Mouse (Mus musculus) right cerebral cortex, postnatal 25 days (tissue): ENCODE measurements around the gene Gm1043.

Experiments
- DNase-seq: peaks from one replicate; pipeline ENCODE4 v3.0.0; 2022

The Gm1043 gene

GRCm38 (mm10) chr5:37212938-37213708, 128.0 kb downstream of the Gm1043 start:
- DNase-seq, result no peak

DNA sequence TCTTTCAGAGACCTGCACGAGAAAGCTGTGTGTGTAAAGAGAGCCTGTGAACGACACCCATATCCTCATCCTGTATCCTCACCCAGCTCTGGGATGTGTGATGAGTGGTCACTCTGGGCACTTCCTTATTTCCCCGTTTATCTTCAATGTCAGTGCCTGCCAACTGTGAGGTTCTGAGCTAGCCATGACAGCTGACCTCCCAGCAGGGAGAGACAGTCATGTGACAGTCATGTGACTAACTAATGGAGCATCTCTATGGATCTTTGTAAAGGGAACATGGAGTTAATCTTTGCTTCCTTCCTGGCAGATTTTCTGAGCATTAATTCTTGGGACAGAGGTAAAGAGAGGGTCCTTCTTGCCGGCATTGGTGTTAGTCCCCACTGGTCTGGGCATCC, 128.5 kb downstream of the Gm1043 start:
- DNase-seq, result no peak

GRCm38 (mm10) chr5:37214614-37215013, 129.4 kb downstream of the Gm1043 start:
- no peak for DNase-seq

DNA sequence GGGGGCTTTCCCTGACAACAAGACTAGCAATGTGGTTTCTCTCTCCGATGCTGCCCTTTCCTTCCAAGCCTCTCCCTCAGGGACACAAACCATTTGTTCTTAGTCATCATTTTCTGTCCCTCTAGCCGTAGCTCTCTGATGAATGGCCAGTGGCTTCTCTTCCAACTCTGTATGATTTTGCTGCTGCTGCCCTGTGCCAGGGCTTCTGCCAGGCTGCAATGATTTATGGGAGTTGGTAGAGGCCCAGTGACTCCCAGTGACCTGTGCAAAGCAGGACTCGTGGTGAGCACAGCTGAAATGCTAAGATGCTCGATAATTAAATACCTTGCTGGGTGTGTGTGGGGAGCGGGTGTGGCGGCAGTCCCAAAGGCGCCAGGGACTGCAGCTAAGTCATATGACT, 130.1 kb downstream of the Gm1043 start:
- no peak for DNase-seq

DNA sequence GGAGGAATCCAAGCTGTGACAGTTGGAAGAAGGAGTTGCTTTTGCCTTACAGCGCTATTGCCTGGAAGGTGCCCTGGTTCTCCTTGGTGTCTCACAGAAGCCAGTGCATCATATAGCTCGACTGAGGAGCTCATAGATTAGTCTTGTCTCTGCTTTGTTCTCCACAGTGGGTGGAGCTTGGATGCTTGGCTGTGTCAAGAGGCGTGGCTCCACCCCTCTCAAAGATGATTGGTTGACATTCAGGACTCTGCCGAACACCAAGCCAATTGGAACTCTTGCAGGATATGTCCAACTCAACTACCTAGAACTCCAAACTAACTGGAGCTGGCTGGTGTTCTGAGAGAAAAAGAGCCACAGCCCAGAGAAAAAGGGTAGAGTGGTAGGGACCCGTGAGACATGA, 134.4 kb downstream of the Gm1043 start:
- no peak for DNase-seq

- DNase-seq, result peak; percentile 31
Observed at GRCm38 (mm10) chr5:37220575-37220974, 135.4 kb downstream of the Gm1043 start.

GRCm38 (mm10) chr5:37221563-37221962, 136.4 kb downstream of the Gm1043 start:
- no peak for DNase-seq

DNA sequence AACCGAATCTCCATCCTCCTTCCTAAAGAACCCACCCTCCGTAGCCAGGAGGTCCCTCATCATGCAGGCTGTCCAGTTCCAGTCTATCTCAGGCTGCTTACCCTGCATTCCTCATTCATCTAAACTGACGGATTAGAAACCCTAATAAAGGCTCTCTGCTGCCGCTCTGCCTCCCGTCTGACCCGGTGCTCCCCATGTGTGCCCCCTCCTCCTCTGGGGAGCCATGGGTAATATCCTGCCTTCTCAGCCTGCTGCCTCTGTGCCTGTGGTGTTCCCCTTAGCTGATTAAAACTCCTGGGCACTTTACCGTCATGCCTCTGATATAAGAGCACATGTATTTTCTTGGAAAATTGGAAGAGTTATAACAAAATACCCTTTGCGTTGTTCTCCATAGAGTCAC, 137.1 kb downstream of the Gm1043 start:
- DNase-seq, result no peak

GRCm38 (mm10) chr5:37225708-37226107, 140.5 kb downstream of the Gm1043 start:
- no peak for DNase-seq

DNA sequence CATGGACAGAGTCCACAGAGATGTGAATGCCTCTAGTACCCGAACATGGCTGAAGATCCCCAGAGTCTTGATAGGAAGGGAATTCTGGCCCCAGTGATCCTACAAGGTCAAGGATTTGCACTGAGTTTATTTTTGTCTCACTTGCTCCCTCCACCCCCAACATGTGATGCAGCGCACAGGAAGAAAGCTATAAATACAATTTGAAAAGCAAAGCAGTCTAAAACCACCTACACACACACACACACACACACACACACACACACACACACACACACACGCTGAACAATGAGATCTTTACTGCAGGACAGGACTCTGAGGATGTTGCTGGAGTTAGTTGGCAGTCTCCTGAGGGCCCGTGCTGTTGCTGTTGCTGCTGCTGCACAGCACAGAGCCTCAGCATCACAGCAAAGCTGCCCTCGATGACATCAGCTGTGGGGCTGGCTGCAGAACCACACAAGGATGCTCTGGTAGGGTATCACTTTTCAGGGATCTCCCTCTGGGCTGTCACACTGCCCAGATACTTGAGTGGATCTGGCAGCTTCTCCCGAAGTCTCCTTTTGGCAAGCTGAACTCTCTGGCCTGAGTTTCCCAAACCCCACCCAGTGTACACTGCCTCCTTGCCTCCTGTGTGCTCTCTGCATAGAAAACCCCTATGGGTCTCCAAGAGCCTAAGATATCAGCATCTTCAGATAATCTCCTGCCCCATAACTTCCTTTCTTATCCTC, 142.9 kb downstream of the Gm1043 start:
- no peak for DNase-seq

- no peak for DNase-seq
Observed at GRCm38 (mm10) chr5:37228894-37229293, 143.7 kb downstream of the Gm1043 start.

DNA sequence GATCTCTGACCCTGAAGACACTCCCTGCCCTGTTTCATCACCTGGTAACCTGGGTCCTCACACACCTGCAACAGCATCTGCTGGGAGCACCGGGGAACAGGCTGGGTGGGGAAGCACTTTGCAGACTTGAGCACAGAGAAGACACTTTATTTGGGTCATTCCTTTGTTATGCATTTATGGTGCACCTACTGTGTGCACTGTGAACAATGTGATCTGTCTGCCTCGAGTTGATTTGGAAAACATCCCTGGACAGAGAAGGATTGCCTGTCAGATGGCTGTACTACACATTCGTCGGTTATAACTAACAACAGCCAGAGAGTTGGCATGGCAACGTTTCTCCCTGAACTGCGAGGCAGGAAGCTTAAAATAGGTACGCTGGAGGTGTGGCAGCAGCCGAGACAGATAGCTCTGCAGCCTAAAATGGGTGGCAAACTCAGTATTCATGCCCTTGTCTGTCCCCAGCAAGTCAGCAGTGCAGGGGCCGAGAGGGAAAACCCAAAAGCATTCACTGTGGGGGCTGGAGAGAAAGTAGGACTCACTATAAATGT, 147.9 kb downstream of the Gm1043 start:
- peak; percentile 72 for DNase-seq

- DNase-seq, result peak; percentile 42
Observed at GRCm38 (mm10) chr5:37238654-37239053, 153.5 kb downstream of the Gm1043 start.

DNA sequence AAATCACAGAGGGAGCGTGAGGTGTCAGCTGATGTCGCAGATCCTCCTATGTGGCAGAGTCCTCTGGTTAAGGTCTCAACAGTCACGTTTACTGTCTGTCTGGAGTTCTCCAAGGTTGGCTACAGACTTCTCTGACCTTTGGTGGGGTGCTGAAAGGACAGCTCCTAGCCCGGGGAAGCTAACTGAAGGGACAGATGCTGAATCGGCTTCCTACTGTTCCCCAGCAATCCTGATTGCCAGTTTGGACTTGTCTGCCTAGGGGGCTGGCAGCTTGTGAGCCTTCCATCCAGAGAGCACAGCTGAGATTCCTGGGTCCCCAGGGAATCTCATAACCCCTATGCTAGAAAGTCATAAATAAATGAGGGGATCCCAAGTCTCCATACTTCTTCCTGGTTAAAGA, 155.4 kb downstream of the Gm1043 start:
- no peak for DNase-seq

DNA sequence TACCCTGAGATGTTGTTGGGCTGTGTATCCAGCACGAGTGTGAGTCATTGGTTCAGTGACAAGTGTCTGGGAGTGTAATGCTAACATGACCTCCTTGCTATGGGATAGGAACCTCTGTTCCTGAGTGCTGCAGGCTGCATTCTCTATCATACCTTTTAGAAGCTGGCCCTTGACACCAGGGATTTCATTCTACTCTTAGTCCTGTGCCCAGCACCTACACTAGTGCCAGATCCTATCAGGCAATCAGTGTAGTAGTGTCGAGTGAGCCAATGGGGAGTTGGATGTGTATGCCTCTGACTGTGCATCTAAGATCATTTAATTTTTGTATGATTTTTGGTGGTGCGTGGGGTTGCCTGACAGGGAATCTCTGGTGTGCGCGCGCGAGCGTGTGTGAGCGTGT, 156.1 kb downstream of the Gm1043 start:
- no peak for DNase-seq

GRCm38 (mm10) chr5:37241651-37242151, 156.5 kb downstream of the Gm1043 start, which contains the start of gene Crmp1:
TSS of gene Crmp1 (plus strand) at chr5:37241940.
- DNase-seq, result peak; percentile 88

DNA sequence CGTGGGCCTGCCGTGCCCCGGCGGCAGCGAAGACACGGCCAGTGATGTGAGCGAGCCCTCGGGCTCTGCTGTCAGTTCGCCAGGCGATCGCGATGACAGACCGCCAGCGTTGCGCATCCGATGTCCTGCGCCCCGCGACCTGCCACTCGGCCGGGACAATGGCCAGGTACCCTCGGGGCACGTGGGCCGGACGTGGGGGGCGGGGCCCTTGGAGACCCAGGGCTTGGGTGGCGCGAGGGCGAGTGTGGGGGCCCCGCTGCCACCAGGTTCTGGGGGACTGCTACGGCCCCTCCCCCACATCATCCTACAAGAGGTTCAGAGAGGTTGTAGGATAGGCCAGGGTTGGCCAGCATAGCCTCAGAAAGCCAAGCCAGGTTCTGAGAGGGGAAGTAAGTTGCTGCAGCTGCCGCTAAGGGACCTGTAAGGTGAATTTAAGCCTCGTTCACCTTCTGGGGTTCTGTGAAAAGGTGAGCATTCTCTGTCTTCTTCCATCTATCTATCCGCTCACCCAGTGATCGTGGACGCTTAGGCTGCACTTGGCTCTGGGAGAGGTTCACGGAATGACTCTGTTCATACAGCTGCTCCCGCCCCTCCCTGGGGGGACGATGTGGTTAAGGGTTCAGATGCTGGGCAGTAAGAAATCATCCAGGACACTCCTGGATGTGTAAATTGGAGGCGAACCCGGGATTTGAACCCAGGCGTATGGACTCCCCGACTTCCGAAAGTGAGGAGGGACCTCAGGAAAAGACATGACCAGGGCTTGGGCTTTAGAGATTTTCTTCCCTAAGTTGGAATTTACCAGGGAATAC, 157.4 kb downstream of the Gm1043 start:
- peak; percentile 41 for DNase-seq

DNA sequence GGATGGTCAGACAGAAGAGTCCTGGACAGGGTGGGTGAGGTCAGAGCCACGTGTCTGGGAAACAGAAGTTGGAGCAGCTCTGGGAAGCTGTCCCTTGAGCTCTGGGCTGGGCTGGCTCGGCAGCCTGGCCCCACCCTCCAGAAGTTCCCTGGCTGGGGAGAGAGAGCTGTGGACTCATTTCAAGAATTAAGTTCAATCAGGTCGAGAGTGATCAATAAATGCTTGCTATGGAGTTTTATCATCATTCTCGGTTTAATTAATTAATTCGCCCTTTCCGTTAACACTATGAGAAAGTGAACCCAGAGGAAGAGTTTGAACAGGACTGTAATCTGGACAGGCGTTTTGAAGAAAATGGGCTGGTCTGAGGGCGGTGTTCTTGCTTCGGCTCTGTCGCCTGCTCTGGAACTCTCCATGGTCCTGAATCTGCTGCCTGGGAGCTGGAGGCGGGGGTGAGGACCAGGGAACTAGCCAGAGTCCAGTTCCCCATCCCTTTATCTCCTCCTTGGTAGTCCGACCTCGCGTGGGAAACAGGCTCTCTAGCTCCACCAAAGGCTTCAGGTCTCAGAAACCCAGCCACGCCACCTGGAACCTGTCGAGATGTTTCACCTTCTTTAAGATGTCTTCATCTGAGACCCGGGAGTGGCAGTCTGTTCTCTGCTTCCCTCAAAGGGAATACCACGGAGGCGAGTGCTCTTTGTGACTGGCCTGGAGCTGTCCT, 158.2 kb downstream of the Gm1043 start:
- no peak for DNase-seq

- DNase-seq, result peak; percentile 79
Observed at GRCm38 (mm10) chr5:37244161-37244560, 159.0 kb downstream of the Gm1043 start.

GRCm38 (mm10) chr5:37244666-37245242, 159.6 kb downstream of the Gm1043 start:
- DNase-seq, result no peak

- peak; percentile 85 for DNase-seq
Observed at GRCm38 (mm10) chr5:37245651-37246050, 160.5 kb downstream of the Gm1043 start.
